Mouse (Mus musculus): ENCODE results near the gene Crybb1. TPM values are rescaled to one million over a fixed set of nuclear protein-coding genes. Genes with fewer than 3 reads are reported as not detected.

Gene Crybb1
- polyA plus RNA-seq, 1 experiment: not detected

- Histone ChIP-seq H3K27me3 (ENCODE audit: control insufficient read depth, insufficient read depth, low read length, poor library complexity, severe bottlenecking) (no peaks in the 10 kb centered on the region), H3K27ac (ENCODE audit: insufficient read depth, low read length) (0 out of 2 replicates have a peak overlapping the region, but pooled peaks have one; percentile 44), H3K36me3 (ENCODE audit: control insufficient read depth, insufficient read depth, low read length, poor library complexity, severe bottlenecking) (no peaks in the 10 kb centered on the region), H3K4me3 (ENCODE audit: low read depth, low read length) (no peak overlapping the region), H3K9me3 (replicated peaks; ENCODE audit: control insufficient read depth, insufficient read depth, low read length, poor library complexity, severe bottlenecking) (no peaks in the 10 kb centered on the region), H3K4me1 (ENCODE audit: control insufficient read depth, insufficient read depth, low read length) (peaks cover 28% of the 10 kb centered on the region), H3K9ac (ENCODE audit: low read depth, poor library complexity, severe bottlenecking) (no peak overlapping the region)
- TF ChIP-seq EP300 (IDR thresholded peaks at IDR 0.05; ENCODE audit: insufficient read depth, low read depth, low read length): no peak
- TF ChIP-seq CTCF (IDR thresholded peaks at IDR 0.05; ENCODE audit: low read depth, low read length): no peak
- TF ChIP-seq POLR2A (IDR thresholded peaks at IDR 0.05; ENCODE audit: insufficient read depth, low read length): no peak
These were observed 27.3 kb downstream of the Crybb1 start for GRCm38 (mm10) chr5:112282780-112283482.

- Histone ChIP-seq H3K4me1 (ENCODE audit: control insufficient read depth, insufficient read depth, low read length) (peaks cover 27% of the 10 kb centered on the region), H3K27ac (ENCODE audit: insufficient read depth, low read length) (peak overlapping the region; percentile 44), H3K4me3 (ENCODE audit: low read depth, low read length) (no peak overlapping the region), H3K9ac (ENCODE audit: low read depth, poor library complexity, severe bottlenecking) (no peak overlapping the region), H3K9me3 (replicated peaks; ENCODE audit: control insufficient read depth, insufficient read depth, low read length, poor library complexity, severe bottlenecking) (no peaks in the 10 kb centered on the region), H3K27me3 (ENCODE audit: control insufficient read depth, insufficient read depth, low read length, poor library complexity, severe bottlenecking) (no peaks in the 10 kb centered on the region), H3K36me3 (ENCODE audit: control insufficient read depth, insufficient read depth, low read length, poor library complexity, severe bottlenecking) (no peaks in the 10 kb centered on the region)
- no peak for TF ChIP-seq CTCF (IDR thresholded peaks at IDR 0.05; ENCODE audit: low read depth, low read length)
- no peak for TF ChIP-seq EP300 (IDR thresholded peaks at IDR 0.05; ENCODE audit: insufficient read depth, low read depth, low read length)
- TF ChIP-seq POLR2A (IDR thresholded peaks at IDR 0.05; ENCODE audit: insufficient read depth, low read length): no peak
These were observed 28.1 kb downstream of the Crybb1 start for GRCm38 (mm10) chr5:112283543-112284202.

- Histone ChIP-seq H3K9ac (ENCODE audit: low read depth, poor library complexity, severe bottlenecking) (no peak overlapping the region), H3K36me3 (ENCODE audit: control insufficient read depth, insufficient read depth, low read length, poor library complexity, severe bottlenecking) (no peaks in the 10 kb centered on the region), H3K27me3 (ENCODE audit: control insufficient read depth, insufficient read depth, low read length, poor library complexity, severe bottlenecking) (no peaks in the 10 kb centered on the region), H3K4me3 (ENCODE audit: low read depth, low read length) (no peak overlapping the region), H3K9me3 (replicated peaks; ENCODE audit: control insufficient read depth, insufficient read depth, low read length, poor library complexity, severe bottlenecking) (no peaks in the 10 kb centered on the region), H3K4me1 (ENCODE audit: control insufficient read depth, insufficient read depth, low read length) (peaks cover 23% of the 10 kb centered on the region), H3K27ac (ENCODE audit: insufficient read depth, low read length) (peak overlapping the region; percentile 2; the same call in 1 of the 2 replicates)
- 0 out of 2 replicates have a peak, but pooled peaks have one; percentile 15 for TF ChIP-seq EP300 (IDR thresholded peaks at IDR 0.05; ENCODE audit: insufficient read depth, low read depth, low read length)
- no peak for TF ChIP-seq POLR2A (IDR thresholded peaks at IDR 0.05; ENCODE audit: insufficient read depth, low read length)
These were observed 28.6 kb downstream of the Crybb1 start for GRCm38 (mm10) chr5:112284203-112284582.

GRCm38 (mm10) chr5:112285548-112286085, 30.0 kb downstream of the Crybb1 start:
- peaks cover 23% of the 10 kb centered on the region for H3K4me1 ChIP-seq (ENCODE audit: control insufficient read depth, insufficient read depth, low read length)

GRCm38 (mm10) chr5:112286608-112286983, 31.0 kb downstream of the Crybb1 start:
- H3K36me3 ChIP-seq (ENCODE audit: control insufficient read depth, insufficient read depth, low read length, poor library complexity, severe bottlenecking): no peaks in the 10 kb centered on the region
- H3K4me1 ChIP-seq (ENCODE audit: control insufficient read depth, insufficient read depth, low read length): peaks cover 23% of the 10 kb centered on the region
- no peaks in the 10 kb centered on the region for H3K9me3 ChIP-seq (replicated peaks; ENCODE audit: control insufficient read depth, insufficient read depth, low read length, poor library complexity, severe bottlenecking)
- H3K9ac ChIP-seq (ENCODE audit: low read depth, poor library complexity, severe bottlenecking): no peak overlapping the region
- no peak overlapping the region for H3K4me3 ChIP-seq (ENCODE audit: low read depth, low read length)
- TF ChIP-seq EP300 (IDR thresholded peaks at IDR 0.05; ENCODE audit: insufficient read depth, low read depth, low read length) (no peak), POLR2A (IDR thresholded peaks at IDR 0.05; ENCODE audit: insufficient read depth, low read length) (no peak), CTCF (IDR thresholded peaks at IDR 0.05; ENCODE audit: low read depth, low read length) (no peak)
- no peaks in the 10 kb centered on the region for H3K27me3 ChIP-seq (ENCODE audit: control insufficient read depth, insufficient read depth, low read length, poor library complexity, severe bottlenecking)
- H3K27ac ChIP-seq (ENCODE audit: insufficient read depth, low read length): no peak overlapping the region

More at GRCm38 (mm10) chr5:112285548-112286085, 30.0 kb downstream of the Crybb1 start:
- Histone ChIP-seq H3K36me3 (ENCODE audit: control insufficient read depth, insufficient read depth, low read length, poor library complexity, severe bottlenecking) (no peaks in the 10 kb centered on the region), H3K4me3 (ENCODE audit: low read depth, low read length) (no peak overlapping the region), H3K27ac (ENCODE audit: insufficient read depth, low read length) (no peak overlapping the region), H3K9me3 (replicated peaks; ENCODE audit: control insufficient read depth, insufficient read depth, low read length, poor library complexity, severe bottlenecking) (no peaks in the 10 kb centered on the region), H3K27me3 (ENCODE audit: control insufficient read depth, insufficient read depth, low read length, poor library complexity, severe bottlenecking) (no peaks in the 10 kb centered on the region), H3K9ac (ENCODE audit: low read depth, poor library complexity, severe bottlenecking) (no peak overlapping the region)
- no peak for TF ChIP-seq EP300 (IDR thresholded peaks at IDR 0.05; ENCODE audit: insufficient read depth, low read depth, low read length)
- no peak for TF ChIP-seq CTCF (IDR thresholded peaks at IDR 0.05; ENCODE audit: low read depth, low read length)
